Mouse (Mus musculus) kidney, adult 2 months (tissue): Measurements from ENCODE around the gene Uqcrq.

Experiments
- CTCF ChIP-seq: fragments of 200-500 bp; conservative IDR thresholded peaks from 2 replicates; pipeline ENCODE4 v1.5.1; 2011; ENCODE audit warnings: low read depth, mild to moderate bottlenecking, control low read depth, low read length, moderate library complexity, mixed read lengths; ENCODE audit not compliant: insufficient read depth, insufficient read length
- POLR2A ChIP-seq: fragments of 200-500 bp; IDR thresholded peaks from one replicate; pipeline ENCODE4 v1.6.1; 2011; ENCODE audit warnings: low read depth, low read length, control low read depth

DNA sequence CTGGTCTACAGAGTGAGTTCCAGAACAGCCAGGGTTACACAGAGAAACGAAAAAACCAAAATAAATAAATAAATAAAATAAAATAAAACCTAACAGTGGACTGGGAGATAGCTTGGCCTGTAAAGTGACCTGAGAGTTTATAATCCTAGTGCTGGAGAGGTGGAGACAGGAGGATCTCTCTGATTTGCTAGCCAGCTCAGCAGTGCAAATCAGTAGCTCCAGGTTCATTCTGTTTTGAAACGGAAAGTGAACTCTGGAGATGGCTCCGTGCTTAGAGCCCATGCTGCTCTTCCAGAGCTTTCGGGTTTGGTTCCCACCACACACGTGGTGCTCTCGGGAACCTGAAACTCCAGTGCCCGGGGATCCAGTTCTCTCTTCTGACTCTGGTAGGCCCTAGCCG is 17.4 kb upstream of the Uqcrq start:
- no peak for TF ChIP-seq CTCF
- no peak for TF ChIP-seq POLR2A
